Mouse (Mus musculus): ENCODE measurements around the gene Rgs3. TPM values are rescaled to one million over a fixed set of nuclear protein-coding genes. Genes with fewer than 3 reads are reported as not detected.

Rgs3 gene
- total RNA-seq, 2 experiments from 2014 or later = 0.30 TPM; not detected in 1

DNA sequence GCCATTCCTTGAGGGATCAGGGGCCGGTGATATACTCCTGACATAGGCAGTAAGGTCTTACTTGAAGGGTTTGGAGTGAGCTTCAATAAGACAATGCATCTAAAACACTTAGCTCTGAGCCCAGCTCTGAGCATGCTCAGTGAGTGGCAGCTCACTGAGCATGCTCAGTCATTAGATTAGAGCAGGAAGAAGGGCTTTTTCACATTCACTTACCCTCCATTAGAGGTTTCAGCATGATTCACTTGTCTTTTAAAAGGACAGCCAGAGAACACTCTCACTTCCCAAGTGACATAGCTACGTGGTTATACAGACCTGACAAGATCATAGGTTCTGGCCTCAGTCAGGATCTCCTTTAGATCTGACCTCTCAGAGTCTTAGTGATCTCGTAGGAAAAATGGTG, 89.2 kb downstream of the Rgs3 start:
- no peak for ATAC-seq (replicated peaks; ENCODE audit: low FRiP score, poor library complexity, severe bottlenecking)

DNA sequence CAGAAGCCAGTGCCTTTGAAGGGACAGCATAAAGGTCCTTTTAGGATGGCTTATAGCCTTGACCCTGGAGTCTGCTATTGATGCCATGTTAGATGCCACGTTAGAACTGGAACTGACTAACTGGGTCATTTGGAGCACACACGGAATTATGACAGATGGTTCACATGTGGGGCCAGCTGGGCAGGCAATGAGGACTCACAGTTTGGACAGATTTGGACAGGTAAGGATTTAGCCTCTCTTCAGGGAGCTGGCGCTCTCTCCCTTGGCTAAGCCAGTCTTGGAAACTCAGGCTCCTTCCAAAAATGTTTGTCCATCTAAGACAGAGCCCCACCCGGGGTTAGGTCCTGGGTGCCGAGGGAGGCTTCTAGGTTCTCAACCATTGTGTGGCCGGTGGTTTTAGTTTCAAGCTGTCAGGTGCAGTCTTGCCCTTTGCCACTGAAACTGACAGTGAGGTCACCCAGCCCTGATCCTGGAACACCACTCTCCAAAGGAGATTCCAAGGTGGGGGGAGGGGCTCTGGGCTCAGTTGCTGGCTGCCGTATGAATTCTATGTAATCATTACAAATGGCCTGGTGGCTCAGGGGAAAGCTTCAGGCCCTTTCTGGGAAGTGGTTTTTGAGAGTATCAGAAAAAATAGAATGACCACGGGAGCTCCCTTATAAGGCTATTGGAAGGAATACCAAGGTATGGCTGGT, 90.0 kb downstream of the Rgs3 start:
- ATAC-seq (replicated peaks; ENCODE audit: low FRiP score, poor library complexity, severe bottlenecking) = no peak

DNA sequence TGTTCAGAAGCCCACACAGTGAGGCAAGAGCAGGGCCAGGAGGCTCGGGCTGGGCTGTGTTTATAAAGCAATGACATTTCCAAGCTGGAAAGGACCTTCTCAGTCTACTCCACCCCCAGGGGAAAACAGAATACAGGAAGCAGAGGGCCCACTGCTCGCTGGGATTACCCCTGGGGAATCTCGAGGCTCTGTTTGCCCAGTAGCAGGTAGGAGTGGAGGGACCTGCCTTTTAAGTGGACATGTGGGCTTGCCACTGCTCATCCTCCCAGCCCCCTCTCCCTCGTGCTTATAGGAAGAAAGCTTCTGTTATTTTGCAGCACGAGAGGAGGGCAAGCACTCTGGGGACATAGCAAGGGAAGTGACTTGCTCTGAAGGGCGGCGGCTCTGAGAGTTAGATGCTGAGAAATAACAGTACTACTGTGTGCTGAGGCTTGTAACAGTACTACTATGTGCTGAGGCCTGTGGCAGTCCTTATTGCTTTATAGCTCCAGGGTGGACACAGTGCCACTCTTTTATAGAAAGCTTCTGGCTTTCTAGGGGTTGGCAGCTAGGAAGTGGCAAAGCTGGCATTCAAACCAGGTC, 91.6 kb downstream of the Rgs3 start:
- ATAC-seq (replicated peaks; ENCODE audit: low FRiP score, poor library complexity, severe bottlenecking) = no peak

- ATAC-seq (replicated peaks; ENCODE audit: low FRiP score, poor library complexity, severe bottlenecking) = no peak
Measured at GRCm38 (mm10) chr4:62652215-62652614, 92.6 kb downstream of the Rgs3 start.

- ATAC-seq (replicated peaks; ENCODE audit: low FRiP score, poor library complexity, severe bottlenecking) = no peak
Measured at GRCm38 (mm10) chr4:62652921-62653757, 93.5 kb downstream of the Rgs3 start.

GRCm38 (mm10) chr4:62653922-62654661, 94.4 kb downstream of the Rgs3 start:
- ATAC-seq (replicated peaks; ENCODE audit: low FRiP score, poor library complexity, severe bottlenecking) = no peak

DNA sequence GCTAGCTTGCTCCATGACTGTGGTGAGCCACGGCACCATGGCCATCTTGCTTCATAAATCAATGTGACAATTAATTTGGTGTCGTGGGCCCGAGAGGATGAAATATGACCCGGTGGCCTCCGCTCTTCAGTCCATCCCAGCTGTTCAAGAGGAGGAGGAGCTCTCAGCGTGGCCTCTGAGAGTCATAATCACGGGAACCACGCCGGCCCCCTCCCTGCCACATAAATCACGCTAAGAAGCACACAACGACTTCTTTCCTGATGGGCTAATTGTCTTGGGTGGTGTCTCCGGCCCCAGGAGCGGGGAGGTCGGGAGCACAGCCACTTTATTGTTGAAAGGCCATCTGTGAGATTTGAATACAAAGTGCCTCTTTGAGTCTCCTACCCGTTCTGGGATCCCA, 99.6 kb downstream of the Rgs3 start:
- ATAC-seq (replicated peaks; ENCODE audit: low FRiP score, poor library complexity, severe bottlenecking) = no peak

GRCm38 (mm10) chr4:62659861-62660553, 100.4 kb downstream of the Rgs3 start:
- no peak for ATAC-seq (replicated peaks; ENCODE audit: low FRiP score, poor library complexity, severe bottlenecking)

- ATAC-seq (replicated peaks; ENCODE audit: low FRiP score, poor library complexity, severe bottlenecking) = no peak
Measured at GRCm38 (mm10) chr4:62660554-62660864, 100.9 kb downstream of the Rgs3 start.

DNA sequence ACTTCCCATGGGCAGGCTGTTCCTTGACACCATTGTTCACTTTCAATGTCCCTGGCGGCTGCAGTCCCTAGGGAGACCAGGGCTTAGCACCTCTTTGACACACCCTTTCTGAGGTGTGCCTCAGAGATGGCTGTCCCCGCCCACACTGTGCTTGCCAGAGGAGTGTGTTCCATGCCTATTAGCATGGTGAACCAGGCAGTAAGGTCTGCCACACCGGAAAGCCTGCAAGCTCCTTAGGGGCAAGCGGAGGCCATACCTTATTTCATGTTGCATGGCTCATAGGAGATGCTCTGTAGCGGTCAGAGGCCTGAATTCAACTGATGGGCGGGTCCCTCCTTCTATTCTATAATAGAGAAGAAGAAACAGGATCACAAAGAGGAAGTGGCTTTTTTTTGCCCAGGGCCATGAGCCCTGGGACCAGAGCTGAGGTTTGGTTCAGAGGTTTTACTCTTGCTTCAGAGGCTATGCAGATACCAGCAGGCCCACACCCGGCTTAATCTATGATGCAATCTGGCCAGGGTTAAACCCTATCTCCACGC, 101.7 kb downstream of the Rgs3 start:
- no peak for ATAC-seq (replicated peaks; ENCODE audit: low FRiP score, poor library complexity, severe bottlenecking)

- no peak for ATAC-seq (replicated peaks; ENCODE audit: low FRiP score, poor library complexity, severe bottlenecking)
Measured at GRCm38 (mm10) chr4:62663348-62663747, 103.7 kb downstream of the Rgs3 start.

DNA sequence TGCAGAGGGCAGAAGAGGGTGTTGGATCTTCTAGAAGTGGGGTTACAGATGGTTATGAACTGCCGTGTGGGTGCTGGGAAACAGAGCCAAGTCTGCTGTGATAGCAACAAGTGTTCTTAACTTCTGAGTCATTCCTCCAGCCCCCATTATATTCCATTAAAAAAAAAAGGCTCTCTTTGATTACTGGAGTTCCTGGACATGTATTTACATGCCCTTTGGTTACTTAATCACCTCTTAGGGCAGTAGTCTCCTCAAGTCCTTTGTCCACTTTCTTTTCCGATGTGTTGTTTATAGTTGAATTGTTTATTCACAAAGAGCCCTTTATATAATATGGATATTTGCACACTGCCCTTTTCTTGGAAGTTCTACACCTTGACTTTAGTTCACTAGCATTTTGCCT, 106.2 kb downstream of the Rgs3 start:
- no peak for ATAC-seq (replicated peaks; ENCODE audit: low FRiP score, poor library complexity, severe bottlenecking)

DNA sequence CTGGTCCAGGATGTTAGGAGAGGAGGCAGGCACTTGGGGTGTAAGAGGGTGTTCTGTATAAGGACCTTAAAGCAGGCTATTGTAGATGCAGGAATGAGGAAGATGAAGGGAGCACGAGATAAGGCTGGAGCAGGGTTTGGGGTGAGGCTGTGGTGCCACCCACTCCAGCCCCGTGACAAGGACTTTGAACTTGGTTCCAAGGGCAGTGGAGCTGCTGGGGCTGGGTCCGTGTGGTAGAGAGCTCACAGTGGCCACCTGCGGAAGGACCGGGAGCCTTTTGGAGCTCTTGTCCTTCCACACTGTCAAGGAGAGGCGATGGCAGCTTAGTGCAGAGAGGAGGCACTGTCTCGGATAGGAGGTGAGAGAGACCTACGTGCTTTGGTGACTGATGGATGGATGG, 109.0 kb downstream of the Rgs3 start:
- no peak for ATAC-seq (replicated peaks; ENCODE audit: low FRiP score, poor library complexity, severe bottlenecking)

GRCm38 (mm10) chr4:62669094-62670071, 109.7 kb downstream of the Rgs3 start:
- no peak for ATAC-seq (replicated peaks; ENCODE audit: low FRiP score, poor library complexity, severe bottlenecking)

- no peak for ATAC-seq (replicated peaks; ENCODE audit: low FRiP score, poor library complexity, severe bottlenecking)
Measured at GRCm38 (mm10) chr4:62673531-62674030, 113.9 kb downstream of the Rgs3 start.

DNA sequence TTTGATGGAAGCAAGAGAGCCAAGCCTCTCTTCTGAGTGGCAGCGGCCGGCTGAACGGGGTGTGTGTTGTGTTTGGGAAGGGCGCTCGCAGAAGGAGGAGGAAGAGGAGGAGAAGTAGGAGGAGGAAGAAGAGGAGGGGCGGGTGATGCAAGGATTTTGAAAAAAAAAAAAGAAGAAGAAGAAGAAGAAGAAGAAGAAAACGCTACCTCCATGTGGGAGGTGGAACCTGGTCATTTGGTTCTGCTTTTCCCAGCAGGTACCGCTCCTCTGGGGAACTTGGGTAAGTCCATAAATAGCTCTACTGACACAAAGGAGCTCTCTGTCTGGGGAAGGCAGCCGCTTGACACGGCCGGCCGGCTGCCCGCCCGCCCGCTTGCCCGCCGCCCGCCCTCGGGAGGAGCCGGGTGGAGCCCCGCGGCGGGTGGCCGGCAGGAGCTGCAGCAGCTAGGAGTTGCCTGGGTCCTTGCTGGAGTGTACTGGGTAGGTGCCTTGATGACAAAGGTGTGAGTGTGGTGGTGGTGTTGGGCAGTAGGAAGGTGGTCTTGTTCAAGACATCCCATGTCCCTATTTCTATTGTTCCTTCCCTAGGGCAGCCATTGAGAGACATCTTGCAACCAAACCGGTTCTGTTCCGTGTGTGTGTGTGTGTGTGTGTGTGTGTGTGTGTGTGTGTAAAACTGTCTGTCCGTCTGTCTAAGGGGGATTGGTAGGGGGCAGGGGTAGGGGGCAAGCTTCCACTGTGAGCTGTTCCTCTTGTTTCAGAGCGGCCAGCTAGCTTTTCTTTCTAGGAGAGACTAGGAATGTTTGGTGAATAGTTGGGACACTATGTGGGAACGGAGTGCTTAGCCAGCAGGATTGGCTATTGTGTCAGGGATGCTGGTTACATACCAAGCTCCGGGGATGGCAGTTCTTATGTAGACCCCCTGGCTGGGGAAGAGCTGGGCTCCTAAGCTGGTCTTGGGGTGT, 114.7 kb downstream of the Rgs3 start:
- ATAC-seq (replicated peaks; ENCODE audit: low FRiP score, poor library complexity, severe bottlenecking) = no peak

GRCm38 (mm10) chr4:62675394-62675793, 115.7 kb downstream of the Rgs3 start:
- ATAC-seq (replicated peaks; ENCODE audit: low FRiP score, poor library complexity, severe bottlenecking) = no peak
